Mouse (Mus musculus) retina, adult 2 months (tissue): ENCODE data around the gene Gm11232.

ENCODE experiments used
- DNase-seq: peaks from one replicate; pipeline ENCODE4 v3.0.0-alpha.2; 2012; ENCODE audit warnings: low read depth, low spot score

The Gm11232 gene

DNA sequence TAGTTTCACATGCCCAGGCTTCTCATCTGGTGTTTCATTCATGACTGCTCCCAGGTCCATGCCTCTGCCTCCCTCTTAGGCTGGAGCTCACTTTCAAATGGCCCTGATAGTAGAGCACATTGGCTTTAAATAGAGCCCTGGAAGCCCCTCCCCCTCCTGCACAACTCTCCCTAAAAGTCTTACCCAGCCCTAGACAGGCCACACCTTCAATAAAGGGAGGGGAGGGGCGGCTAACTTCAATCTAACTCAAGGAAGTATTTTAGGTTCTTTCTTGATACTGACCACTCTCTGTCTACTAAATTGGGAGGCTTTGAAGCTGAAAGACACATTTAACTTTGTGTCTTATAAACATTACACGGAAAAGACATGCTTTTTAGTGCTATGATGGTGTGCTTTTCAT is at the start of gene Gm11232:
Gene Gm11232 (minus strand): TSS at position 101 of the 400 bp plus-strand sequence.
- DNase-seq: no peak

DNA sequence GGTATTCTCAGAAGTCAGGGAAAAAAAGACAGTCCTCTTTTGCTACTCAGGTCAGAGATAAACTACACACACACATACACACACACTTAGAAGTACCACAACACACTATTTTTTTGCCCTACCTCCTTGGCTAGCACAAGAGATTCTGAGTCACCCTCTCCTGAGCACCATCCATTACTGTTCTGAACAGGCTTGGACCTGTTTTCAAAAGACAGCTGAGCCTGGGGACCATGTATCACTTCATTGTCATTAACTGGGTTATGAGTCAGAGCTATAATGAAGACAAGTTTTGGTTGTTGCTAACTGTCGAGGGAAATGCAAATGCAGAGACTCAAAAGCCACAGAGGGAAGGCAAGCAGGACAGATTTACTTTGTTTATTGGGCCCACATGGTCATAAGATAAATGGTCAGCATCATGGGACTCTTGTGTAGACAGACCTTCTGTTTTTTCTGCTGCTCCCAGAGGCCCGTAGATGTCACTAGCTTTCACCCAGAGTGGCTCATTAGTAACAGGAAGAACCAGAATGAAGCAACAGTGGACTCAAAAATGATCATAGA is 48.3 kb upstream of the Gm11232 start:
- no peak for DNase-seq

- DNase-seq: no peak
These were observed 7.8 kb upstream of the Gm11232 start for GRCm38 (mm10) chr4:71765529-71765928.

GRCm38 (mm10) chr4:71765071-71765470 is 7.3 kb upstream of the Gm11232 start:
- DNase-seq: peak; percentile 18

DNA sequence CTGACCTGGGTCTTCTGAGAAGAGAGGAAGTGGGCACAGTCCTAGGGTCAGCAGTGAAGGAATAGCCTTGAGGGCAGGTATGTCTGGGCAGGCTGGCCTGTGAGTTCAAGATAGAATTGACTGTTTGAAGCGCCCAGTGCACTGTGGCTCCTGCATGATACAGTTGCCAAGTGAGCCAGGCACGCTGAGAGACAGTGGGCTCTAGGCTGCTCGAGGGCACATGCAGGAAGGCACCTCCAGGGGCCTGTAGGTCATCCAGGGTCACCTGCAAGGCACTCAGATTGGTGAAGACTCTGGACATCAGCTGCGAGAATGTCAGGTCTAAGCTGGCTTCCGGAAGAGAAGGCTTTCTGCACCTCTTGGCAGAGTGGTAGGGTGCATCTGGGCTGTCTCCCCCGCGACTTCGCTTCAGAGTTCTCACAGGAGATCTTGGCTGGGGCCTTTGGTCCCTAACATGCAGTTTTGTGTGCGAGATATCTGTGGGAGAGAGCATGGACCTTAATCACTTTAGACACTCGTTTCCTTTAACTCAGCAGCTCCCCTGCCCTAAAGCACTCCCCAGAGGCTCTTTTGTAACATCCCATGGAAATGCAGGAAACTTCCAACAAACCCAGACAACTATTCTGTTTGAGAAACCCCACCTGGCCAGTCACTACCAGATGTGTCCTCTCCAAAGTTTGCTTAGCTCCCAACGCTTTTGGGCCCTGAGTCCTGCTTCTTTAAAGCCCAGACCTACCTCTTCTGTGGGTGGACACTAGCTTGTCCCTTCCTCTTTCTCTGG is 1.1 kb downstream of the Gm11232 start:
- DNase-seq: no peak

- DNase-seq: no peak
These were observed 12.0 kb downstream of the Gm11232 start for GRCm38 (mm10) chr4:71745741-71746140.

- no peak for DNase-seq
These were observed 21.2 kb downstream of the Gm11232 start for GRCm38 (mm10) chr4:71736529-71736928.

DNA sequence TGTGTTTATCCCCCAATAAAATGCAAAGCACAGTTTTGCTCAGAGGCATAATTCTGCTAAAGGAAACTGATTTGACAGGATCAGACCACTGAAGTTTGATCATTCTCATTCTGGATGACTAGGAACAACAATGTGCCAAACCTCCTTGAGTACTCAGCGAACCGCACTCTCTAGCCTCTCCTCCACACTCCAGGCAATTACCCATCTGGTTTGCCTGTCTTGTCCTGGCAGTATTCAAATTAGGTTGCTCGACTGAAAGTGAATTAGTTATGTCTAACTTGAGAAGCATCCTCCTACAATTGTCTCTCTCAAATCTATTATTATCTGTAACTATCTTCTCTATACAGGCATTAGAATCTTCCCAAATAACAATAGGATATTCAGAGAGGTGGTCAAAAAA is 22.5 kb downstream of the Gm11232 start:
- DNase-seq: no peak

DNA sequence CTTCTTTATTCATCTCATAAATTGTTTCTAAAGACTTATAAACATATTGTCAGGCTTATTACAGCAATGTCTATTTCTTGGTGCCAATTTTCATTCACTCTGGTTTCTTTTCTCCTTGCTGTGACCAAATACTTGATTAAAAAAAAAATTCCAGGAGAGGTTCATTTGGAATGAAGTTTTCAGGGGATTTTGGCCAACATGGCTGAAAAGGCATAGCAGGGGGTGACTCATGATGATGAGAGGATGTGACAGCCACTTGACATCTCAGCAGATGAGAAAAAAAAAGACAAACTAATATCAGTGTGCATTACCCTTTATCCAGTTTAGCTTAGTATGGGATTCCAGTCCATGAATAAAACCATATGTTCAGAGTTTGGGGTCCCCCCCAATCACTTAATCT is 28.4 kb downstream of the Gm11232 start:
- DNase-seq: no peak

DNA sequence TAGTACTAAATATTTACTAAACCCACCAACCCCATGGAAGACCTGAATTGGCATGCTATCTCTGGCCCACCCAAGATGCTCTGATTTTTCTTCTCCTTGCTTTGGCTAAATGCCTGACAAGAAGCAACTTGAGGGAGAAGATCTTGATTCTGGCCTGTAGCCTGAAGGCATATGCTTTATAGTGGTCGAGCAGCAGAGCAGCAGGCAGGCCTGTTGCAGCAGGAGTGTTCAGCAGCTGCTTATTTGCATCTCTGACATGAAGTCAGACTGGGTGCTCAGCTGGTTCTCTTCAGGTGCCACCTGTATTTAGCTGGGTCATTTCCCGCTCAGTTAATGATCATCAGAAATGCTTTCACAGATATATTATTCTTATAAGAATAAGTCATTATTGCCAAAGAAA is 30.2 kb downstream of the Gm11232 start:
- DNase-seq: no peak

DNA sequence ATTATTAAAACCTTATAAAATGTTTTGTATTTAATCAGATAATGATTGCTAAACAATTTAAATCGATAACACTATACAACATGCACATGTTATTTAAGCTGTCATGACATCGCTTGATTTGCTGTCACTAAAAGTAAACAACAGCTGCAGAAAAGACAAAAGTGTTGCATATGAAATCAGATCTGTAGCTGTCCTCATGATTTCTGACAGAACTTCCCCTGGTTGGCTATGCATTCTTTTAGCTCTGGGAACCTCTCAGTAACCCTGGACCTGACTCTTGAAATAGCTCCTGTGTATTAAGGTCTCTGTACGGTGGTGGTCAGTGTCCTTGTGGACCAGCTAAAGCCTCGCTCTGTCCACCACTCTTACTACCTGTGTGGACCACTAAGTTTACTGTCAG is 30.7 kb downstream of the Gm11232 start:
- DNase-seq: no peak

DNA sequence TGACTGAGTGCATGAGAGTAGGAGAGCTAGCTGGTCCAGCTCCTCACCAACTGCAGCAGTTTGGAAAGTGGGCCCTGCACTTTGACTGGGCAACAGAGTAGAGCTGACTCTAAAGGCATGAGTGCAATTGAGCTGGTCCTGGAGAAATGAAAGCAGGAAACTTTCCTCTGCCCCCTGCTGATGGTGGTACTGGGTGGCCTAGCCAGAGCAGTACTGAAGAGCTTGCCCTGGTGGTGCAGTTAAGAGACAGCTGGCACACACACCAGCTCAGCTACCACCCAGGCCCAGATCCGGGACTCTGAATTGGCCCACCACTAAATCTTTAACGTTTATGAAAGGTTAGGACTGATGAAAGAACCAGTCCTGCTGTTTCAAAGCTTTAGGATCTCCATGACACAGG is 31.9 kb downstream of the Gm11232 start:
- DNase-seq: no peak
